Mouse (Mus musculus): ENCODE data around the gene Ryr2. TPM values are rescaled to one million over a fixed set of nuclear protein-coding genes. Genes with fewer than 3 reads are reported as not detected.

The Ryr2 gene
- polyA plus RNA-seq, 2 experiments: 0.37 to 0.79 TPM

- H3K9ac ChIP-seq (ENCODE audit: low read depth, low read length, severe bottlenecking): no peak overlapping the region
- ATAC-seq (ENCODE audit: low FRiP score, low read depth): no peak
- 70% methylated on average over 7 of the region's 7 CpGs for WGBS
Observed at GRCm38 (mm10) chr13:11757894-11758293, 348.9 kb downstream of the Ryr2 start.

GRCm38 (mm10) chr13:11745479-11745878, 361.3 kb downstream of the Ryr2 start:
- Histone ChIP-seq H3K27me3 (ENCODE audit: control insufficient read depth, insufficient read depth, low read length) (no peaks in the 10 kb centered on the region), H3K36me3 (ENCODE audit: control insufficient read depth, insufficient read depth, low read length) (no peaks in the 10 kb centered on the region), H3K4me2 (replicated peaks; ENCODE audit: low read depth, low read length, severe bottlenecking) (no peak overlapping the region), H3K9me3 (ENCODE audit: control insufficient read depth, low read length) (no peaks in the 10 kb centered on the region), H3K4me1 (ENCODE audit: control insufficient read depth, insufficient read depth, low read length) (no peaks in the 10 kb centered on the region), H3K9ac (ENCODE audit: low read depth, low read length, severe bottlenecking) (no peak overlapping the region), H3K27ac (replicated peaks; ENCODE audit: low read depth, low read length) (no peak overlapping the region), H3K4me3 (replicated peaks; ENCODE audit: low read length) (no peak overlapping the region)
- TF ChIP-seq POLR2A (IDR thresholded peaks at IDR 0.05; ENCODE audit: borderline replicate concordance, extremely low read depth, insufficient read depth, insufficient read length): no peak
- 81% methylated on average over 9 of the region's 9 CpGs for WGBS
- ATAC-seq (ENCODE audit: low FRiP score, low read depth) (no peak), DNase-seq (ENCODE audit: low spot score) (no peak)

More at GRCm38 (mm10) chr13:11757894-11758293, 348.9 kb downstream of the Ryr2 start:
- H3K4me3 ChIP-seq (replicated peaks; ENCODE audit: low read length): no peak overlapping the region
- TF ChIP-seq POLR2A (IDR thresholded peaks at IDR 0.05; ENCODE audit: borderline replicate concordance, extremely low read depth, insufficient read depth, insufficient read length): no peak
- H3K9me3 ChIP-seq (ENCODE audit: control insufficient read depth, low read length): no peaks in the 10 kb centered on the region
- H3K27me3 ChIP-seq (ENCODE audit: control insufficient read depth, insufficient read depth, low read length): no peaks in the 10 kb centered on the region
- DNase-seq (ENCODE audit: low spot score): no peak
- no peak overlapping the region for H3K27ac ChIP-seq (replicated peaks; ENCODE audit: low read depth, low read length)
- no peak overlapping the region for H3K4me2 ChIP-seq (replicated peaks; ENCODE audit: low read depth, low read length, severe bottlenecking)
- H3K36me3 ChIP-seq (ENCODE audit: control insufficient read depth, insufficient read depth, low read length): no peaks in the 10 kb centered on the region
- no peaks in the 10 kb centered on the region for H3K4me1 ChIP-seq (ENCODE audit: control insufficient read depth, insufficient read depth, low read length)

- Histone ChIP-seq H3K9me3 (ENCODE audit: control insufficient read depth, low read length) (no peaks in the 10 kb centered on the region), H3K4me3 (replicated peaks; ENCODE audit: low read length) (no peak overlapping the region), H3K27ac (replicated peaks; ENCODE audit: low read depth, low read length) (no peak overlapping the region), H3K27me3 (ENCODE audit: control insufficient read depth, insufficient read depth, low read length) (no peaks in the 10 kb centered on the region), H3K4me1 (ENCODE audit: control insufficient read depth, insufficient read depth, low read length) (no peaks in the 10 kb centered on the region), H3K36me3 (ENCODE audit: control insufficient read depth, insufficient read depth, low read length) (no peaks in the 10 kb centered on the region), H3K4me2 (replicated peaks; ENCODE audit: low read depth, low read length, severe bottlenecking) (no peak overlapping the region), H3K9ac (ENCODE audit: low read depth, low read length, severe bottlenecking) (no peak overlapping the region)
- DNase-seq (ENCODE audit: low spot score) (no peak), ATAC-seq (ENCODE audit: low FRiP score, low read depth) (no peak)
- TF ChIP-seq POLR2A (IDR thresholded peaks at IDR 0.05; ENCODE audit: borderline replicate concordance, extremely low read depth, insufficient read depth, insufficient read length): no peak
- WGBS: 92% methylated on average over 12 of the region's 12 CpGs
Observed at GRCm38 (mm10) chr13:11738211-11738610, 368.5 kb downstream of the Ryr2 start.

- Histone ChIP-seq H3K9me3 (ENCODE audit: control insufficient read depth, low read length) (no peaks in the 10 kb centered on the region), H3K4me3 (replicated peaks; ENCODE audit: low read length) (no peak overlapping the region), H3K27me3 (ENCODE audit: control insufficient read depth, insufficient read depth, low read length) (no peaks in the 10 kb centered on the region), H3K4me2 (replicated peaks; ENCODE audit: low read depth, low read length, severe bottlenecking) (no peak overlapping the region), H3K4me1 (ENCODE audit: control insufficient read depth, insufficient read depth, low read length) (no peaks in the 10 kb centered on the region), H3K9ac (ENCODE audit: low read depth, low read length, severe bottlenecking) (no peak overlapping the region), H3K27ac (replicated peaks; ENCODE audit: low read depth, low read length) (no peak overlapping the region), H3K36me3 (ENCODE audit: control insufficient read depth, insufficient read depth, low read length) (no peaks in the 10 kb centered on the region)
- TF ChIP-seq POLR2A (IDR thresholded peaks at IDR 0.05; ENCODE audit: borderline replicate concordance, extremely low read depth, insufficient read depth, insufficient read length): no peak
- ATAC-seq (ENCODE audit: low FRiP score, low read depth): no peak
- DNase-seq (ENCODE audit: low spot score): no peak
- 87% methylated on average over 4 of the region's 4 CpGs for WGBS
Observed at GRCm38 (mm10) chr13:11716216-11716615, 390.5 kb downstream of the Ryr2 start.

GRCm38 (mm10) chr13:11709708-11710471, 396.9 kb downstream of the Ryr2 start:
- Histone ChIP-seq H3K9me3 (ENCODE audit: control insufficient read depth, low read length) (no peaks in the 10 kb centered on the region), H3K4me1 (ENCODE audit: control insufficient read depth, insufficient read depth, low read length) (no peaks in the 10 kb centered on the region), H3K27me3 (ENCODE audit: control insufficient read depth, insufficient read depth, low read length) (no peaks in the 10 kb centered on the region), H3K36me3 (ENCODE audit: control insufficient read depth, insufficient read depth, low read length) (no peaks in the 10 kb centered on the region), H3K4me3 (replicated peaks; ENCODE audit: low read length) (no peak overlapping the region), H3K4me2 (replicated peaks; ENCODE audit: low read depth, low read length, severe bottlenecking) (no peak overlapping the region), H3K27ac (replicated peaks; ENCODE audit: low read depth, low read length) (no peak overlapping the region), H3K9ac (ENCODE audit: low read depth, low read length, severe bottlenecking) (no peak overlapping the region)
- ATAC-seq (ENCODE audit: low FRiP score, low read depth): no peak
- 87% methylated on average over 7 of the region's 7 CpGs for WGBS
- no peak for DNase-seq (ENCODE audit: low spot score)
- TF ChIP-seq POLR2A (IDR thresholded peaks at IDR 0.05; ENCODE audit: borderline replicate concordance, extremely low read depth, insufficient read depth, insufficient read length): no peak

Measured in limb, embryonic 14.5 days (tissue).